Mouse (Mus musculus) cerebellum, adult 2 months (tissue): ENCODE data around the gene Nap1l5. TPM values are rescaled to one million over a fixed set of nuclear protein-coding genes. Genes with fewer than 3 reads are reported as not detected.
A peak's percentile ranks its signal among the peaks of the same experiment; 100 is the strongest.

ENCODE experiments used
- DNase-seq, 2 experiments: peaks; one replicate each; pipeline ENCODE4 v3.0.0; 2021
- H3K27ac ChIP-seq: fragments of 200-500 bp; 2 replicates; pipeline ENCODE4 v1.5.1; 2012; ENCODE audit warnings: low read length, control low read depth, inconsistent platforms; ENCODE audit not compliant: insufficient read depth
- H3K27me3 ChIP-seq: fragments of 200-500 bp; 2 replicates; pipeline ENCODE4 v1.6.1; 2012; ENCODE audit warnings: inconsistent platforms, mild to moderate bottlenecking, low read length, moderate library complexity; ENCODE audit not compliant: control insufficient read depth, insufficient read depth
- H3K4me1 ChIP-seq: fragments of 200-500 bp; 2 replicates; pipeline ENCODE4 v1.6.1; 2011; ENCODE audit warnings: low read length; ENCODE audit not compliant: control insufficient read depth, insufficient read depth
- H3K4me3 ChIP-seq: fragments of 200-500 bp; replicated peaks from 2 replicates; pipeline ENCODE3; 2011; ENCODE audit warnings: mild to moderate bottlenecking, low read depth, low read length, control low read depth; ENCODE audit not compliant: insufficient read depth
- CTCF ChIP-seq: fragments of 200-500 bp; IDR thresholded peaks from 2 replicates; pipeline ENCODE4 v1.5.1; 2011; ENCODE audit warnings: low read depth, mild to moderate bottlenecking, control low read depth, low read length, moderate library complexity, borderline replicate concordance; ENCODE audit not compliant: insufficient read depth
- POLR2A ChIP-seq: fragments of 200-500 bp; IDR thresholded peaks from 2 replicates; pipeline ENCODE4 v1.6.1; 2011; ENCODE audit warnings: low read length, control low read depth, borderline replicate concordance; ENCODE audit not compliant: insufficient read depth
- WGBS: fragments of 180-500 bp; shearing (Covaris S2); methylation state at CpG from one replicate; pipeline ENCODE4 v1.1.7; 2018; 5-methylcytosine and 5-hydroxymethylcytosine counted together
- polyA plus RNA-seq: library from polyadenylated mRNA; depleted of rRNA; stranded (reverse); fragments of >200 nt; gene quantifications from 2 replicates; pipeline ENCODE4 v1.2.3, GENCODE M21; 2012; rRNA removed

Gene Nap1l5
- 648 and 689 TPM in 2 replicates for polyA plus RNA-seq

GRCm38 (mm10) chr6:58906852-58907261 lies at the start of gene Nap1l5:
Nap1l5 (minus strand) TSS chr6:58907076.
- WGBS, result 58% methylated on average over 34 of the region's 34 CpGs
- DNase-seq, result peak; percentile 86 to 92
- Histone ChIP-seq H3K27ac (peak within 1 kb of the TSS; percentile 85), H3K4me1 (no peaks in the 10 kb centered on the region; the same call in 1 of the 2 replicates), H3K4me3 (peak within 1 kb of the TSS; percentile 97), H3K27me3 (no peaks in the 10 kb centered on the region)
- TF ChIP-seq CTCF (no peak), POLR2A (peak; percentile 94)

- TF ChIP-seq CTCF (no peak), POLR2A (no peak)
- no peaks in the 10 kb centered on the region for H3K27me3 ChIP-seq
- H3K4me1 ChIP-seq, result no peaks in the 10 kb centered on the region
- no peak overlapping the region for H3K4me3 ChIP-seq
- 65% methylated on average over 2 of the region's 2 CpGs for WGBS
- DNase-seq, result no peak
- no peak overlapping the region for H3K27ac ChIP-seq
These were observed 44.5 kb upstream of the Nap1l5 start for GRCm38 (mm10) chr6:58951128-58951992.

- H3K4me3 ChIP-seq, result no peak overlapping the region
- no peak overlapping the region for H3K27ac ChIP-seq
- TF ChIP-seq CTCF, result no peak
- TF ChIP-seq POLR2A, result no peak
- no peak for DNase-seq
- 96% methylated on average over 1 of the region's 1 CpGs for WGBS
- no peaks in the 10 kb centered on the region for H3K4me1 ChIP-seq
- no peaks in the 10 kb centered on the region for H3K27me3 ChIP-seq
These were observed 43.5 kb upstream of the Nap1l5 start for GRCm38 (mm10) chr6:58950410-58950809.

GRCm38 (mm10) chr6:58946840-58947239 lies 40.0 kb upstream of the Nap1l5 start:
- TF ChIP-seq POLR2A, result no peak
- TF ChIP-seq CTCF, result no peak
- H3K4me3 ChIP-seq, result no peak overlapping the region
- no peak for DNase-seq
- H3K27ac ChIP-seq, result no peak overlapping the region
- 50% methylated on average over 4 of the region's 4 CpGs for WGBS
- H3K4me1 ChIP-seq, result no peaks in the 10 kb centered on the region
- no peaks in the 10 kb centered on the region for H3K27me3 ChIP-seq

GRCm38 (mm10) chr6:58946246-58946645 lies 39.4 kb upstream of the Nap1l5 start:
- no peaks in the 10 kb centered on the region for H3K27me3 ChIP-seq
- no peak overlapping the region for H3K4me3 ChIP-seq
- no peak for DNase-seq
- no peak overlapping the region for H3K27ac ChIP-seq
- TF ChIP-seq CTCF (no peak), POLR2A (no peak)
- 68% methylated on average over 2 of the region's 2 CpGs for WGBS
- H3K4me1 ChIP-seq, result no peaks in the 10 kb centered on the region

GRCm38 (mm10) chr6:58943958-58944357 lies 37.1 kb upstream of the Nap1l5 start:
- Histone ChIP-seq H3K27ac (no peak overlapping the region), H3K4me1 (no peaks in the 10 kb centered on the region), H3K4me3 (no peak overlapping the region), H3K27me3 (no peaks in the 10 kb centered on the region)
- no peak for TF ChIP-seq CTCF
- no peak for TF ChIP-seq POLR2A
- 97% methylated on average over 3 of the region's 3 CpGs for WGBS
- DNase-seq, result no peak

- 39% methylated on average over 2 of the region's 2 CpGs for WGBS
- Histone ChIP-seq H3K27me3 (no peaks in the 10 kb centered on the region), H3K4me3 (no peak overlapping the region), H3K4me1 (no peaks in the 10 kb centered on the region), H3K27ac (no peak overlapping the region)
- no peak for TF ChIP-seq CTCF
- no peak for TF ChIP-seq POLR2A
- no peak for DNase-seq
These were observed 35.4 kb upstream of the Nap1l5 start for GRCm38 (mm10) chr6:58942276-58942675.

- TF ChIP-seq CTCF (no peak), POLR2A (no peak)
- H3K4me1 ChIP-seq, result no peaks in the 10 kb centered on the region
- no peak for DNase-seq
- H3K27me3 ChIP-seq, result no peaks in the 10 kb centered on the region
- no peak overlapping the region for H3K4me3 ChIP-seq
- no peak overlapping the region for H3K27ac ChIP-seq
These were observed 30.9 kb upstream of the Nap1l5 start for GRCm38 (mm10) chr6:58937726-58938125.
